Mouse (Mus musculus) layer of hippocampus, adult 8-10 months (tissue): ENCODE data around the gene Ppfia1. TPM values are rescaled to one million over a fixed set of nuclear protein-coding genes. Genes with fewer than 3 reads are reported as not detected.

Experiments
- DNase-seq, 2 experiments: peaks; one replicate each; pipeline ENCODE4 v3.0.0; 2022; ENCODE audit warnings: low spot score in 2 of 2
- total RNA-seq, 4 experiments: library from RNA; stranded (reverse); gene quantifications; 2 replicates each; pipeline ENCODE4 v1.2.4; 2022

The Ppfia1 gene
- total RNA-seq, 4 experiments from 2014 or later, result 37.1 to 43.4 (median 40.3) TPM

DNA sequence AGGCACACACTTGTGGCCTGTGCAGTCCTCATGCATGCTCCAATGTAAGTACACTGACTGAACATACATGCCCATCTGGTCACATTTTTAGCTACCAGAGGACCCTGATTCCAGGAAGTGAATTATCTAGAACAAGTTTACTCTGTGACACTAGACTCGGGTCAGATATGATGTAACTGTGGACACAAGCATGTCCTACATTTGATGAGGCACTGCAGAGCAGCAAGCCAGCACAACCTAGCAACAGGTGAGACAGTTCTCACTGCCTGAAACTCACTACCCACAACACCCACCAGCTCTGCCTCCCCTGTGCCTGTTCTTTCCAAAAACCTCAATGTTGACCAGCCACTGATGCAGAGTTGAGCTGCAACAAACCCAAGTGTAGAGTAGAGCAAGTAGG lies 2.7 kb downstream of the Ppfia1 start:
- DNase-seq, result no peak

DNA sequence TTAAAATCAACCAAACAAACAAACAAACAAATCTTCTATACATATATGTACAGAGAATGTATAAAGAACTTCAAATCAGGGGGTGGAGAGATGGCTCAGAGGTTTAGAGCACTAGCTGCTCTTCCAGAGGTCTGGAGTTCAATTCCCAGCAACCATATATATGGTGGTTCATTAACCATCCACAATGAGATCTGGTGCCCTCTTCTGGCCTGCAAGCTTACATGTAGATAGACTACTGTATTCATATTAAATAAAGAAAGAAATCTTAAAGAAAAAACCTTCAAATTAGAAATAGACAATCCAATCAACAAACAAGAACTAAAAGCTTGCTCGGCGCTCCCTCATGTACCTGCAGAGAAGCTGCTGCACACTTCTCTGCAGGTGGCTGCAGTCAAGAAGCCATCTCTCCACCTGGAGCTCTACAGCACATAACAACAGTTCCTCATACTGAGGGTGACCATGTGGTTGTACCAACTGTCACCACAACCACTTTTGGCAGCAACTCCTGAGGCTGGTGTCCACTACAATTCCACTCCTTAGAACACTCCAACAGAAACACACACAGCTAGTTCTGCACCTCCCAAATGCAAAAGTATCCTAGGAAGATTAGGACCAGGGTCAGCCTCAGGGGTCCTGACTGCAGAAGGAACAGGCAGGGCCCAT lies 3.5 kb downstream of the Ppfia1 start:
- peak in 1 of 2 experiments; percentile 36 for DNase-seq

DNA sequence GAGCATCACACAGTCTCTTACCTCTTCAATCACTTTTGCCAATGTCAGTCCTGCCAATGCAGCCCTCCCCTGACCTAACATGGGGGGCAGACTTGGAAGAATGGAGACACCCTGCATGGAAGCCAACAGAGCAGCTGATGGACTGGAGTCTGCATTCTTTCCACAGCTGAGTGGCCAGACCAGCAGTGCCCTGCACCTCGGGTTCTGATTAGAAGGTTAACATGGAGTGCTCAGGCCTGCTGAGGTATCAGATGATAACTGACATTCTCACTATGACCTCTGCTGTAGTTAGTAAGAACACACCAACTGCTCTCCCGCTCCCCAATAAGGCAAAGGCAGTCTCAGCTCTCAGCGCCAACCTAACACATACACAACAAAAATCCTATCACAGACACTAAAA lies 8.3 kb downstream of the Ppfia1 start:
- DNase-seq, result no peak

DNA sequence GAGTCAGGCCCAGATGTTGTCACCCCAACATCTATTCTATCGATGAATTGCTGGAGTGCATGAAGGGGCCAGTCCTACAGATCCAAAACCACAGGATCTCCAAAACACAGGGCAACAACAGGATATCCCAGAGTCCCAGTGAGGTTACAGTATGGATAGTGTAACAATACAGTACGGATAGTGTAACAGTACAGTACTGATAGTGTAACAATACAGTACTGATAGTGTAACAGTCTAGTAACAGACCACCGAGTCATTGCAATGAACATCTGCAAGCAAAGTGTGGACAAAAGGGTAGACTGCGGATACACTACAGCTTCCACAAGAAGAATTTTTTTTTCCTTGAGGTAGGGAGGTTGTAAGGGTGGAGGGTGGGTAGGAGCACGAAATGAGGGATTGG lies 12.2 kb downstream of the Ppfia1 start:
- no peak for DNase-seq

DNA sequence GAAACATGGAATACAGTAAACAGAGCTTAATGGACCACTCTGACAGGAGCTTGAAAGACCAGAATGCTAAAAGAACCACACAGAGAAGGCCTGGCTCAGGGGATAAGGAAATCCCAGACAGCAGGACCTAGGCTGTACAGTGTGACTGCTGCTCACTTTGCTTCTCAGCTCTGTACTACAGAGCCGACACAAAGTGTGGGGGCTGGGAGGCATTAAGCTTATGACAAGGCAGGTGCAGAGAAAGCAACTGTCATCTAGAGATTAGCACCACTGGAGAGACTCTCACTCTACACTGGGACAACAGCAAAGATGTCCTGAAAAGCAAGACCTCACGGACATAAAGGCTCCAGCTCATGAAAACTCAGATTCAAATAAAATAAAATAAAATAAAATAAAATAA lies 14.4 kb downstream of the Ppfia1 start:
- DNase-seq, result no peak

DNA sequence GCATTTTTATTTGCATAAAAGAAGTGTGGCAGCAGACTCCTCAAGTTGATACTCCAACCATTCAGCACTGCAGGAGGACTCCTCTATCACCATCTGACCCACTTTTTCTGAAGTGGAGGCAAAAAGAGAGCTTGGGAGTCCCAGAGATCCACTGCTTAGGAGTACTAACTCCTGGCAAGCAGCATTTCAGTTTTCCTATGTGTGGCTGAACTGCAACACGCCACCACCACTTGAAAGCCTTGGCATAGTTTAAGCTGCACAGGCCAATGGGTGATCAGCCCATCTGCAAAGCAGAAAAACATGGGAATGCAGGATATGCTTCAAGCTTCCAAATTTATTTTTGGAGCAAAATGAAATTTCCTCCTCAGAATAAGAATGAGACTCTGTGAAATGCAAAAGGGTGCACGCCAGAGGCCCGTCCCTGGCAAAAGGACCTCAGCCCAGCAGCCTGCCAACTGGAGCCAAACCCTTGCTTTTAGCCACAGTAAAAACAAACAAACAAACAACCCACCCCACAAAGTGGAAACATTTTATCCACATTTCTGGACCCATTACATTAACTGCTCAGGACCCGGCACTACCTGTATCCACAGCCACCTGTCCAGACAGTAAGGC lies 15.4 kb downstream of the Ppfia1 start:
- no peak for DNase-seq

DNA sequence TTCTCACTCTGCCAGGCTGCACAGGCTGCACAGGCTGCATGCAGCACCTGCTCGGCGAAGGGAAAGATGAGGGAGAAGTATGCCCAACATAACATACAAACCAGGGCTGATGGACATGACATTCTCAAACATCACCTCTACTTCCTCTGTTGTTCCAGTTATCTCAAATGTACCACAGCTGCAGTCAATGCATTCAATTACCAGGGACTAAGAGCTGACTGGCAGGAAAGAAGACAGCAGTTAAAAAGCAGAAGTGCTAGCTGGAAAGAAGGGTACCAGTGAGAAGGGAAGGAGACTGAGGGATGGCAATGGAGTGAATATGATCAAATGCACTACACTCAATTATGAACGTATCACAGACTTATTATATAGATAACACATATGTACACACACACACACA lies 17.2 kb downstream of the Ppfia1 start:
- DNase-seq, result no peak

DNA sequence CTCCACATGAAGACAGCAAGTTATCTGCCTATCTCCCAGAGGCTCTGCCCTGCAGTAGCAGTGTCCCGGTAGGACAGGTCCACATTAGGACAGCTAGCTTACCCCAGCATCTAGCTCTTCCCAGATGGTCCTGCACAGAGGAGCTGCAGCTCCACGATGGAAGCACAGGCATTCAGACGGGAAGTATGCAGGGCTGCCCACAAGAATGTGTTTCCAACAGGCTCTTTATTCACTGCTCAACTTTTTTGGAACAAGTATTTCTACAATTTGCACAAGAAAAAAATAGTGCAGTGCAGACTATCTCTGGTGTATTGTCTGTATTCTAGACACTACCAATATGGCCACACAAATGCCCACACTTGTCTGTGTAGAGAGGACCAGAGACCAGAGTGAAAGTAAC lies 18.8 kb downstream of the Ppfia1 start:
- DNase-seq, result no peak

DNA sequence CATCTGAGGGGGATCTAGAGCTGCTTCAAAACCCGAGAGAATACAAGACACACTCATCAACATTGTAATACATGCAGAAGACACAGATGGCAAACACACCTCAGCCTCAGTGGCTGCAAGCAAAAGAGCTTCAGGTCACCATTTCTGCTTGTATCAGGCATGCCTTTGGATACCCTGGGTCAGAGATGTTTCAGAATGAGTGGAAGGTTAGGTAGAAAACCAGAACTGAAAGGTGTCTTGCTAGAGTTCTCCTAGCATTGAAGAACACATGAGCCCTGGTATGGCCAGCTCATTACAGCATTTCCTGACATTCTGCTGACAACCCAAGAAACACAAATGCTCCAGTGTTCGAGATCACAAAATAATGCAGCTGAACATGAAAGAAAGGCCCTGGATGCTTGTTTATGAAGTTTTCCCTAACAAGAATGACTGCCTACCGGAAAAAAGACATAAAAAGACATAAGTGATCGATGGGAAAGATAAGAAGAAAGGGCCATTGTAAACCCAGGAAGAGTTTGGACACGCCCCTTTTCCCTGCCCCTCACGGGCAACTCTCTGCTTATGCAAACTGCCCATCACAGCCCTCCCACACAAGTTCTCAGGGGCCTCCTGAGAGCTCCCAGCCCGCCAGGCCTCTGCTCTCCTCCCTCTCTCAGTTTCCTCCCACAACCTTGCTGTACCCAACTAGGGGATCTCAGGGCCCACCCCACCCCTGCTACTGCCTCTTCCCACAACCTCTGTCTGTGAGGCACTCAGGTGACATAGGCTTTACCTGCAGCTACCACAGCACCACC lies 21.7 kb downstream of the Ppfia1 start:
- no peak for DNase-seq

DNA sequence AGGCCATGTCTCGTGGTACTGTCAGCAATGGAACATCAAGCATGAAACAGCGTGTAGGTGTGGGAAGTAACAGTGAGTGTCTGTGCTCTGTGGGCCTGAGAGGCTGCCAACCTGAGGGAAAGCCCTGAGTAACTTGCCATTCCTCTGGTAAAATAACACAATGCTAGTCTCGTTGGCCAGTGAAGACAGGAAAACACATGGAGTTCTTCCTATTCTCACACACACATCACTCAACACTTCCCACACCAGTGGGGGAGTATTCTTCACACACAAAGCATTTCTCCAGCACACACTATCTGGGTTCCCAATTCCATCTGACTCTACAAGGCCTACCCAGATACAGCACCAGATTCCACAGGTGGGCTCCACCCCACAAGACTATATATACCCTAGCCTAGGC lies 23.7 kb downstream of the Ppfia1 start:
- DNase-seq, result no peak

DNA sequence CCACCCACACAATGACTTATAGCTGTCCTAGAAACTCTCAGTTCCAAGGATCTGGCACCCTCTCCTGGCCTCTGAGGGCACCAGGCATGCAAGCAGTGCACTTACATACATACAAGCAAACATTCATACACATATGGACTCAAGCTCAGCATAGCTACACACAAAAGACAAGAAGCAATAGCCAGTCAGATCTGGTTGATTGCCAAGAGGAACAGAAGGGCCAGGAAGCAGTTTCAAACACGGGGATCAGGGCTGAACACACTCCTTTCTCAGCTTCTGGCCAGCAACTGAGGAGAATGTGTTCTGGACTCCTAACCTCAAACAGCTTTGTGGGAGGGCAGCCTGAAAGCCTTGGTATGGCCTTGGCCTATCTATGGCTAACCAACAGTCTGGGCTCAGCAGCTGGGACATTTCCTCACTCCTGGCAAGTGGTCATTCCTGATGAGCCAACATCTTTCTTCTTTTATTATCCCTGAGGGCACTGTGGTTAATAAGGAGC lies 25.8 kb downstream of the Ppfia1 start:
- DNase-seq, result no peak

DNA sequence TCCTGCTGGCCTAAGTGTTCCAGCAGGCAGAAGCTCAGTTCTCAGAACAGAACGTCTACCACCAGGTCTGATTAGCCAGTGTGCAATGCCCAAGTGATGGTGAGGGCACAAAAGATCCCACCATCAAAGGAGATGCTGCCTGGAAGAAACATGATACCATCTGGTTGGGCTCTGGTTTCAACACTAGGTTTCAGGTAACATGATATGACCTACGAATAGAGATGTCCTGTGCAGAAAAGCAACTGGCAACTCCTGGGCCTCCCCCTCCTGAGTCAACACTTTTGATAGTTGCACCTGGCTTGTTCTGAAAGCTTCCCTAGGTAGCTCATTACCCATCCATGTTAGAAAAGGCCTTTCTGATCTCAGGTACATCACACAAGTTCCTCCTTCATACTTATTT lies 26.9 kb downstream of the Ppfia1 start:
- no peak for DNase-seq

DNA sequence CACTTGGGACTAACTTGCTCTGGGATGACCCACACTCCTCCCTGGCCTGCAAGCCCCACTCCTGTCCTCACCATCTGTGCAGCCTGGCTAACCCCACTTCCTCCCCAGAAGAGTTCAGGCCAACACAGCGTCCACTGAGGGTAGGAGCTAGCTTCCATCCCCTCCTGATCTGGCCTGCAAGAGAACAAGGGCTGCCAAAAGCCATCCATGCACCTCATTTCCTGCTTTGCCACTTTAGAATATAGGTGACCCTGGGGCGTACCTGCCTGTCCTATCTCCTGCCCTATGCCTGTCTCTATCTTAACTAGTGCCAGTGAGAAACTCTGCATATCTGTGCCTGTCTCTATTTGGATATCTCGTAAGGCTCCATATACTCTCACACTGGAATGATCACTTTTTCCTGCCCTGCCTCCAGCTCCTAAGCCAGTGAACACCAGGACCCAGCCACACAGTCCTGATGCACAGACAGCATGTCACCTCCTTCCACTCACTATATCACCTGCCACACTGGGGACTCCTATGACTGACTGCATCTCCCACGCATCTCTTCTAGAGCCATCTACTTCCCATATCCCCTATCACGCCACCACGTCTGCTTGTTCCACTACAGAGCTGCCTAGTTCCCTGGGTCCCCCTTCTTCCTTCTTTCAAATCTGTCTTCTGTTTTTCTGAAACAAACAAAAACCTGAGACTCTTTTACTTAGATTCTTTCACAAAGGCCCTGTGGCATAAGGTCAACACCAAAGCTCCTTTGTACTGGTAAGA lies 28.9 kb downstream of the Ppfia1 start:
- DNase-seq, result no peak

DNA sequence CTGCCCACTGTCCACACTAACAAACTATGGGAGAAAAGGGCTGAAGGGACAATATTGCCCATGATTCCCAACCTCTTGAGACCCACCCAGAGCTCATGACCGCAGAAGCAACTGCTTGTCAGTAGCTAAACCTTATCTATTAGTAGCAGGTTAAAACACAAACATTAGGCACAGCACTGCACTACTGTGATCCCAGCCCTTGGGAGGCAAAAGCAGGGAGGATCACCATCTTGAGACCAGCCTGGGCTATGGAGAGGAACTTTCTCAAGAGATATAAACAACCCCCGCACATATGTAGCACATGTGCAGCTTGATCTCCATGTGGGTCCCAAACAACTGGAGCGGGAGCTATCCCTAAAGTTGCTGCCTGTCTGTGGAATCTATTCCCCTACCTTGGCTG lies 30.1 kb downstream of the Ppfia1 start:
- DNase-seq, result no peak

DNA sequence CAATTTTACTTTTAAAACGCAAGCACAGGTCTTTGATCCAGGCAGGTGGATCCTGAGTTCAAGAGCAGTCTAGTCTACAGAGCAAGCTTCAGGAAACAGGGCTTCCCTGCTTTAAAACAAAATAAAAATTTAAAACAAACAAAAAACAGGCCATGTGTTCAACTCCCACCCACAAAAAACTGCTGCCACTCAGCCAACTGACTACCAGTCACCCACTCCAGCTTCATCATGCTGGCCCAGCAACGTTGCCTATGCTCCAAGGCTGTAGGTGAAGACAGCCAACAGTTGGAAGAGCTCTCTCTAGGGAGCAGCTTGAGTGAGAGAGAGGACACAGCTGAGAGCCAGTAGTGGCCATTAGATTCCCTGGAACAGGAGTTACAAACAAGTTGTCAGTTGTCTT lies 31.6 kb downstream of the Ppfia1 start:
- peak; percentile 22 to 47 for DNase-seq

DNA sequence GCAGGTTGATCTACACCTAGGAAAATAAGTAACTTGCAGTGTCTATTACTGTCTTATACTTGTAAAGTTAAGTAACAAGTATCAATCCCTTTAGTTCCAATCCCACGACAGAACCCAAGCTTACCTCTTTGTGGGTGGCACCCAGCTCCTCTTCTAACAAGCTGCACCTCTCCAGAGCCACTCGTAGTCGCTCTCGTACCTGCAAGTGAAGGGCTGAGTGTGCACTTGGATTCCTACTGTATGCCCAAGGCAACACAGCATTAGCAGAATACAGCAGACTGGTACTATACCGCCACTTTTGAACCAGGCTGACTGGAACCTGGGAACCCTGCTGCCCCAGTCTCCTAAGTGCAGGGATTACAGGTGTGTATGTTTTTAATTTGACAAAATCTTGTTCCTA lies 33.7 kb downstream of the Ppfia1 start:
- no peak for DNase-seq

DNA sequence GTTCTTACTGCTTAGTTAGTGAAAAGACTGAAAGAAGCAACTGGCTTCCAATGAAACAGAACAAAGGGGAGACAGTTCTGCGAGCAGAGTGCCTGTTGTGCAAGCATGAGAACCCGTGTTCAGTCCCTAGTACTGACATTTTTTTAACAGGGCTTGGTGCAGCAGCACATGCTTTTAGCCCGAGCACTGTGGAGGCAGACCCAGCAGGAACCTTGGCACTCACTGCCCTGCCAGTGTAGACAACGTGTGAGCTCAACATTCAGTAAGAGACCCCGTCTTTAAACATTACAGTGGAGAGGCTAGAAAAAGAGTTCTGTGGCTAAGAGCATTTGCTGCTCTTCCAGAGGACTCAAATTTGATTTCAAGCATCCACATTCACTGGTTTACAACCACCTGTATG lies 36.8 kb downstream of the Ppfia1 start:
- no peak for DNase-seq

DNA sequence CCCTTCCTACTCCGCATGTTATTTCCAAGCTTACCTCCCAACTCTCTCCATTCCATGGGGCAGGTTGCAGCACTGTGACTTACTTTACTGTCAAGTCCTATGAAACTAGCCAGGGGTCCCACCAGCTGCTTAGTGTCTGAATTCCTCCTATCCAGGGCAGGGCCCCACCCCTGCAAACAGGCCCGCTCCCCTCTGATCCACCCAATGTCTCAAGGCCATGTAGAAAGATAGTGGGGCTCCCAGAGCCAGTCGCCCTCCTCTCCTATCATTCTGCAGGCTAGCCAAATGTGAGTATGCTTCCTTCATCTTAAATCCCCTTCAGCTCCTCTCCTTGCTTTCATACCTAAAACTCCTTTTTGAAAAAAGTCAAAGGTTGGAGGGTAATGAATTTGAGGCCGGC lies 44.4 kb downstream of the Ppfia1 start:
- no peak for DNase-seq

DNA sequence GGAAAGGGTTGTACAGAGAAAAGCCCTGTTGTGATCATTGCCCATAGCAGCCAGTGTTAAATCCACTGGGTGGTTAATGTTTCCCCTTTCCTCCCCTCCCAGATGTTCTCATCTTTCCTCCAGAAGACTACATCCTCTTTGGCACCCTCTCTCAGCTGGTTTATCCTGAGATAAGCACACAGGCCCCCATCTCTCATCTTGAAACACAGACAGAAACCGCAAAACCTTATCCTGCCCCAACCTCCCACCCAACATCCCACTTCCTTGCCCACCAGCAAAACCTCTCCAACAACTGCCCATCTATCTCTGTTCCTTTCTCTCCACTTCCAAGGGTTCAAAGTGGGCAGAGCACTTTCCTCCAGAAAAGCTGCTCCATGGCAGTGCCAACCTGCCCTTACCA lies 46.7 kb downstream of the Ppfia1 start:
- no peak for DNase-seq

DNA sequence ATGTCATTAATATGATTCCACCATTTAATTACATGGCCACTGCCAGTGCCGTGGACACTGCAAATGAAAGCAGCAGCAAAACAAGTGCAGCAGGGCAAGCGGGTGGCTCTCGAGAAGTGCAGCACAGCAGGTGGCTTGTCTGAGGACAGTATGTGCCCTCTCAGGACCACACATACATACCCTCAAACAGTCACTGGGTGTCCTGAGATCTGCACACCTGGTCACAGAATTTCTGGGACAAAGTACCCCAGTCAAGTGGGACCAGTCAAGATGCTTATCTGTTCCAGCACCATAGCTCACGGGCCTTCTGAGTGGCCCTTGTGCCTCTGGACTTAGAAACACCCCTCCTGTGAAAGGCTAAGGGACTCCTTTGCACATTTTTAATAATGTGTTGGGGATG lies 49.6 kb downstream of the Ppfia1 start:
- no peak for DNase-seq

DNA sequence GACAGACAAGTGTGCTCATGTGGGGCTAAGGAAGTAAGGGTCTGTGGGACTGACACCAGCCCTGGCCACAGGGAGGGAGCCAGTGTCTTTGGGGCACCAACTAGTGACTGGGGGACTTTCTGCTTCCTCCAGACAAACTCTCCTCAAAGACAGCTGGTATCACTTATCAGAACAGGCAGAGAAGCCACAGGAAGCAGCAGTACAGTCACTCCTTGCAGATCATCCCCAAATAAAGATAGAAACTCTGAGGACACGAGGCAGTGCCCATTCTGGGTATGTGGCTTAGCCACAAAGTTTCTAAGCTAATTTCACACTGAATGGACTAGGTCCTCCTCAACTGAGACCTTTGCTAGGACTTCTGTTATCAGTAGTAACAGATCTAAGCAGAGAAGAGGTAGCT lies 60.6 kb downstream of the Ppfia1 start:
- no peak for DNase-seq
